13 mouse cellular contexts compared by ENCODE assay signal in the genomic region with DNA sequence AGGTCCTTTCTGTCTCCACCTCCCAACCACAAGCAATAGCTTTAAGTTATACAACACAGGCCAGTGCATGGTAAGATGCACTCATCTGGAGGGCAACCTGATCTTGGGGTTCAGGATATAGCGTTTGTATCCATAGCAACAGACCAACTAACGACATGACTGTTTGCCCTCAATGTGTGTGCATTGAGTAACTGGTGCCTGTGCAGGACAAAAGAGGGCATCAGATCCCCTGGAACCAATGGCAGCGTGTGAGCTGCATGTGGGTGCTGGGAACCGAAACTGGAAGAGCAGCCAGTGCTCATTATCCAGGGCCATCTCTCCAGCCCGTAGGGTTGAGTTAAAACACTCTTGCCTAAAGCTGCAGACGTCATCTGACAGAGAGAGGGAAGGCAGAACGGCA. TPM values are rescaled to one million over a fixed set of nuclear protein-coding genes. Genes with fewer than 3 reads are reported as not detected.
DNase-seq lines count a peak whose midpoint lies in the region; ATAC-seq and TF ChIP-seq lines count a peak whose summit lies in the region.
"Had no signal": no experiment of that assay in that cellular context is flagged by ENCODE, and none has a peak within 500 bp of the region (broad histone marks: within the 10 kb centered on the region; RNA-seq: fewer than 3 reads in every experiment).

No protein-coding gene starts in this region.

- peaks cover 31% of the 10 kb centered on the region for H3K4me1 ChIP-seq in brown adipose tissue, adult 24 weeks (ENCODE audit: control insufficient read depth, insufficient read depth, insufficient read length, low read length)
- peaks cover 4% of the 10 kb centered on the region for H3K4me1 ChIP-seq in forebrain, embryonic 16.5 days (replicated peaks; ENCODE audit: control insufficient read depth, insufficient read depth, low read length)
- H3K4me1 ChIP-seq in neural tube, embryonic 14.5 days (ENCODE audit: control insufficient read depth, insufficient read depth, low read length): peaks cover 3% of the 10 kb centered on the region; the same call in 1 of the 2 replicates

- no peaks in the 10 kb centered on the region for H3K36me3 ChIP-seq in forebrain, embryonic 16.5 days (ENCODE audit: control insufficient read depth, insufficient read depth)
- no peaks in the 10 kb centered on the region for H3K36me3 ChIP-seq in neural tube, embryonic 14.5 days (ENCODE audit: control insufficient read depth, insufficient read depth, low read length)
- H3K36me3 ChIP-seq: embryonic facial prominence, embryonic 12.5 days; midbrain, embryonic 12.5 days had no signal

- TF ChIP-seq CTCF in layer of hippocampus, adult 2 months (conservative IDR thresholded peaks at IDR 0.05): no peak

- peak; percentile 33; the same call in 1 of the 2 replicates for ATAC-seq in forebrain, embryonic 16.5 days
- 0 out of 2 replicates have a peak, but pooled peaks have one; percentile 32 for ATAC-seq in neural tube, embryonic 14.5 days (ENCODE audit: low read depth)

- H3K9me3 ChIP-seq in forebrain, embryonic 16.5 days (ENCODE audit: control insufficient read depth, low read length): no peaks in the 10 kb centered on the region
- no peaks in the 10 kb centered on the region for H3K9me3 ChIP-seq in neural tube, embryonic 14.5 days (ENCODE audit: control insufficient read depth, low read length)
- H3K9me3 ChIP-seq: embryonic facial prominence, embryonic 12.5 days; hindbrain, embryonic 10.5 days; midbrain, embryonic 12.5 days had no signal

- DNase-seq in layer of hippocampus, adult 2 months (ENCODE audit: low spot score in 2 of 2): no peak
- no peak for DNase-seq in layer of hippocampus, postnatal 25 days (ENCODE audit: extremely low spot score in 1 of 2, low spot score in 1 of 2)
- DNase-seq in left cerebral cortex, postnatal 36 days (ENCODE audit: low spot score in 2 of 2): no peak
- no peak for DNase-seq in adrenal gland, postnatal 36 days
- DNase-seq: adrenal gland, postnatal 14 days; cerebellum, adult 2 months had no signal

- H3K27me3 ChIP-seq in forebrain, embryonic 16.5 days (replicated peaks; ENCODE audit: control insufficient read depth, insufficient read depth, low read length): no peaks in the 10 kb centered on the region
- no peaks in the 10 kb centered on the region for H3K27me3 ChIP-seq in neural tube, embryonic 14.5 days (ENCODE audit: control insufficient read depth, insufficient read depth, low read length)
- H3K27me3 ChIP-seq: embryonic facial prominence, embryonic 12.5 days; midbrain, embryonic 12.5 days had no signal

- H3K9ac ChIP-seq in forebrain, embryonic 16.5 days (replicated peaks; ENCODE audit: low read depth, low read length): no peak overlapping the region
- H3K9ac ChIP-seq in neural tube, embryonic 14.5 days (replicated peaks; ENCODE audit: low read depth, low read length): no peak overlapping the region
- H3K9ac ChIP-seq: embryonic facial prominence, embryonic 12.5 days; midbrain, embryonic 12.5 days had no signal

- H3K4me2 ChIP-seq in forebrain, embryonic 16.5 days (ENCODE audit: low read length): no peak overlapping the region
- no peak overlapping the region for H3K4me2 ChIP-seq in neural tube, embryonic 14.5 days (ENCODE audit: low read depth, low read length)
- H3K4me2 ChIP-seq: embryonic facial prominence, embryonic 12.5 days; heart, embryonic 11.5 days; midbrain, embryonic 12.5 days had no signal

- intact Hi-C loops in left cerebral cortex, postnatal 36 days (cut with DNase I): no loop called here

- WGBS in forebrain, embryonic 16.5 days: 24% methylated on average over 7 of the region's 7 CpGs
- 34% methylated on average over 7 of the region's 7 CpGs for WGBS in neural tube, embryonic 14.5 days

- no peak overlapping the region for H3K4me3 ChIP-seq in layer of hippocampus, adult 2 months
- H3K4me3 ChIP-seq in brown adipose tissue, adult 24 weeks (ENCODE audit: insufficient read depth, low read depth, low read length): no peak overlapping the region
- no peak overlapping the region for H3K4me3 ChIP-seq in forebrain, embryonic 16.5 days (replicated peaks; ENCODE audit: low read length)
- no peak overlapping the region for H3K4me3 ChIP-seq in neural tube, embryonic 14.5 days (ENCODE audit: low read depth, low read length)
- H3K4me3 ChIP-seq: embryonic facial prominence, embryonic 12.5 days; hindbrain, embryonic 10.5 days; midbrain, embryonic 12.5 days had no signal

- H3K27ac ChIP-seq in layer of hippocampus, adult 2 months: peak overlapping the region; percentile 52; the same call in 1 of the 2 replicates
- peak overlapping the region; percentile 82; the same call in 1 of the 2 replicates for H3K27ac ChIP-seq in brown adipose tissue, adult 24 weeks (replicated peaks; ENCODE audit: low read depth, low read length)
- no peak overlapping the region for H3K27ac ChIP-seq in forebrain, embryonic 16.5 days (ENCODE audit: low read length)
- no peak overlapping the region for H3K27ac ChIP-seq in neural tube, embryonic 14.5 days (ENCODE audit: low read depth, low read length)
- H3K27ac ChIP-seq: embryonic facial prominence, embryonic 12.5 days; hindbrain, embryonic 10.5 days; midbrain, embryonic 12.5 days had no signal

RNA-seq across cellular contexts. Expression of a gene that starts 38.5 kb away (rescaled TPM):
- 10 to 100 TPM; 90.9 to 94.0 TPM for total RNA-seq in layer of hippocampus, adult 2 months (2021)
- total RNA-seq in layer of hippocampus, postnatal 25 days (2021): 10 to 100 TPM; 86.2 to 90.9 TPM
- 4.9 and 7.5 TPM in 2 replicates for polyA plus RNA-seq in brown adipose tissue, adult 24 weeks (2012; ENCODE audit: insufficient read depth, insufficient read length, missing spikeins)
- 20.3 and 23.1 TPM in 2 replicates for polyA plus RNA-seq in forebrain, embryonic 16.5 days (2015; fragmentation: Nextera tagmentation; extraction: Ambion mirVana)
- 37.6 and 38.7 TPM in 2 replicates for polyA plus RNA-seq in neural tube, embryonic 14.5 days (2014; fragmentation: Nextera tagmentation; extraction: Ambion mirVana)
- 100 to 1,000 TPM in 1 of 2 experiments, 10 to 100 TPM in 1; 98.4 to 118 TPM for total RNA-seq in left cerebral cortex, postnatal 36 days (2021)
- 10 to 100 TPM; 27.5 to 38.2 TPM for total RNA-seq in adrenal gland, postnatal 36 days (2021)

Comparison
In these comparisons a context has a peak if more than half of its experiments do, and no peak if none do; other contexts are left out.
1. H3K27ac ChIP-seq: peak in layer of hippocampus, adult 2 months (single experiment) and brown adipose tissue, adult 24 weeks (single experiment); none in forebrain, embryonic 16.5 days (single experiment) and neural tube, embryonic 14.5 days (single experiment).